Mouse (Mus musculus) cerebellum, postnatal 10 days (tissue): ENCODE measurements around the gene Bcam.
"Not testable (repeated sequence)": the region's sequence is repeated elsewhere in the genome, so short reads cannot be mapped to it uniquely, and the experiment has no call there.

ENCODE experiments used
- DNase-seq, 2 experiments: peaks; one replicate each; pipeline ENCODE4 v3.0.0; 2021; ENCODE audit warnings: mixed read lengths in 2 of 2

Bcam gene

DNA sequence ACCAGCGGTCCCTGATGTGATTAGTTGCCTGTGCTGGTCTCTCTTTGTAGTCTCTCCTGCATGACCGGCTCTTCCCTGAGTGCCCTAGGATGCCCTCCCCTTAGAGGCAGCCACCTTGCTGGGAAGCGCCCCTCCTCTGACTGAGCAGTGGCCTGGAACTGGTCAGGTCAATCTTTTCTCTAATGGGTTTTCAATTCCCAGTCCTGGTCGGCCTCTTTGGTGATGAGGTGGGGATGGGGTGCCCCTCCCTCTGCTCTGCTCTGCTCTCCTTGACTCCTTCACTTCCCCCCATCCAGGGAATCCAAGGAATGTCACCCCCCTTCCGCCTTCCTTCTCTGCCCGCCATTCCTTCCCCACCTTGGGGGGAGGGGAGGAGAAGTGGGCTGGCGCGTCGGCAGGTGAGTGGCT lies at the start of gene Bcam:
TSS of gene Bcam (minus strand) at position 33 of the 408 bp plus-strand sequence.
- no peak for DNase-seq

DNA sequence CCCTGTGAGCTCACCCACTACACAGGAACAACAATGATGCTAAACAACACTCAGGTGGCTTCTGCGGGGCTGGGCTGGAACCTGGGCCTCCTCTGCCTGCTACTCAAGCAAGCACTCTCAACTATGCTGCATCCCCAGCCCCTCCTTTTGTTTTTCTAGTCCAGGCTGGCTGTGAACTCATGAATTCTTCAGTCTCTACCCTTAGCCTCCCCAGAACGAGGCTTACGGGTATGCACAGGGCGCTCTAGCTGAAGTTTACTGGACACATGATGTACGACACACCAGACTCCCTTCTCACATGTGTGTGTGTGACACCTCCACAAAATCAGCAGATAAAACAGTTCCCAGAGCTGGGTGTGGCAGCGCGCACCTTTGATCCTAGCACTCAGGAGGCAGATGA lies 48.1 kb upstream of the Bcam start:
- no peak for DNase-seq

DNA sequence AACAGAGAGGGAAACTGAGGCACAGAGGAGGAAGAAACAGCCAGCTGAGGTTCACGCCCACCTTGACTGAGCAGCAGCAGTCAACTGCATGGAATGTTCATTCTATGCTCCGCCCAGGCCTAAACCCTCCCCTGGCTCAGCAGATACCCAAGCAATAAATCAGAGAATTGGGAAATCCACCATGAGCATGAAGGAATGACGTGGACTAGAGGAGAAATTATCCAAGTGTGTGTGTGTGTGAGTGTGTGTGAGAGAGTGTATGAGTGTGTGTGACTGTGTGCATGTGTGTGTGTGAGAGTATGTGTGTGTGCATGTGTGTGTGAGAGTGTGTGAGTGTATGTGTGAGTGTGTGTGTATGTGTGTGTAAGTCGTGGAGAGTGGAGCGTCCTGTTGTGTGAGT lies 47.6 kb upstream of the Bcam start:
- DNase-seq: no peak

DNA sequence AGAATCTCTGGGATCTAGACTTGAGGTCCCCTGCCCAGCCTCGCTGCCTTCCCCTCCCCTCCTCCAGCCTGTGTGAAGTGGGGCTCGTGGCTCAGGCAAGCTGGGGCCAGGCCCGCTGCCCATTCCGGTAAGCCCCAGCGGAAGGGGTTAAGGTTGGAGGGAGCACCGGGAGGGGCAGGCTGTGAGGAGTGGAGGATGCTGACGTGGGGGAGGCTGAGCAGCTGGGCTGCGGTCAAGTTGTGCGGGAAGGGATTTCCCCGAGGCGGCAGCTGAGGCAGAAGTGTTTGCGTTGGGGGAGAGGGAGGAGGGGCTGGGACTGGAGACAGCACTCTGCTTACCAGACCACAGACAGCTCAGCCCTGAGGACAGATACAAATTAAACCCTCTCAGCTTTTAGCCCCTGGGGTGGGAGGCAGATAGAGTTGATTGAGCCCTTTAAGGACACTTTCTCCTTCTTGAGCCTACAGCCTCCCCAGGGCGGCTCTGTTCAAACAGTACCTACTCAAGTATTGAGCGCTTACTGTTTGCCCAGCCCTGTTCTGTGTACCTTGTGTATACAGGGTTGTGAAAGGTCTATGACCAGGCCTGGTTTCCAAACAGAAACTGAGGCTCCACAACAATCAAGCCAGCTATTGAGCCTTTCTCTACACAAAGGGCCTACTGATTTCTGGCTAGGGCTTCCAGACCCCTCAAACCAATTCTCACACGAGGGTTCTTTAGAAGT lies 46.7 kb upstream of the Bcam start:
- DNase-seq: no peak

DNA sequence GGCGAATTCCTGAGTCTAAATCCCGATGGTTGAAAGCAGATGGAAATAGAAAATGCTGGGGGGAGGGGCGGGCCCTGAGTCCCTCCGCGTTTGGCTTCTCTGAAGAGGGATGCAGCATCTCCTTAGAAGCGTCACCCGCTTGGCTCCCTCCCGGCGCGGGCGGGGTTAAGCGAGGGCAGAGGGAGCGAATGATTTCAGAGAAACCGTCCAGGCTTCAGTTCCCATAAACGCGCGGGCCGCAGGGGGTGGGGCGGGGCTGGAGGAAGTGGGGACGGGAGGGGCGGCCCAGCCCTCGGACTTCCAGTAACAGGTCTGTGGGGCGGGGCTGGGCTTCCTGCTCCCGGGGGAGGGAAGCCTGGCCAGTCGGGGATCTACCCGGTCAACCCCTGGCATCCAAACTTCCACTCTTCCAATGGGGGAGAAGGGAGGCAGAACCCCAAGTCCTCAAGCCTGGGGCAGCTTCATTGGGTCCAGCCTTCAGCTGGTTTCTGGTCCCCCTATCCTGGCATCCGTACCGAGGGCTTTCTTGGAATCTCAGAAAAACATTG lies 45.5 kb upstream of the Bcam start:
- peak; percentile 69 to 76 for DNase-seq

DNA sequence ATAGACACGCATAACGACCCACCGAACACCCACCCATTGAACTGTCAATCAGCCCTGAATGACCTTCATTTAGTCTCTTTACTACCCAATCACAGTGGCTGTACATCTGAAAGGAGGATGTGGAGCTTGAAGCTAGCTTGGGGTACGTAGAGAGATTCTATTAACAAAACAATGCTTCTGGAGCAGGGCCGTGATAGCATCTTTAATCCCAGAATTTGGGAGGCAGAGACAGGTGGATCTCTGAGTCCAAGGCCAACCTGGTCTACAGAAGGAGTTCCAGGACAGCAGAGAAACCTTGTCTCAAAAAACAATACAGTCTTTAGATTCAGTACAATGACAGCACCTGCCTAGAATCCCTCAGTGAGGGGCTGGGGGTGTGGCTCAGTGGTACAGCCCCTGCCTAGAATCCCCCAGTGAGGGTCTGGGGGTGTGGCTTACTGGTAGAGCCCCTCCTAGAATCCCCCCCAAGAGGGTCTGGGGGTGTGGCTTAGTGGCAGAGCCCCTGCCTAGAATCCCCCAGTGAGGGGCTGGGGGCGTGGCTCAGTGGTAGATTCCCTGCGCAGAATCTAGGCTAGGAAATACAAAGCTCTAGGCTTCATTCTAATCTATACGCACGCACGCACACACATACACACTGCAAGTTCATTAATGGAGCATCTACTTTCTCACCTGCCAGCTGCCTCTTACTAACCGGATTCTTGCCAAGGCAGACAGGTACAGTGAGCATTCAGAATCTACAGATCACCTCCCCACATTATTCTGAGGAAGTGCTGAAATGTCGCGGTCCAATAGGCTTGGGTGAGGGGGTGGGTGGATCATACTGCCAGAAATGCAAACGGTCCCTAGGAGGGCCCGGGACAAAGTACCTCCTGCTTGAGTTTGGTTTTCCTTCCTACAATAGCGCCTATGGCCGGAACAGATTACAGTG lies 44.7 kb upstream of the Bcam start:
- DNase-seq: no peak

DNA sequence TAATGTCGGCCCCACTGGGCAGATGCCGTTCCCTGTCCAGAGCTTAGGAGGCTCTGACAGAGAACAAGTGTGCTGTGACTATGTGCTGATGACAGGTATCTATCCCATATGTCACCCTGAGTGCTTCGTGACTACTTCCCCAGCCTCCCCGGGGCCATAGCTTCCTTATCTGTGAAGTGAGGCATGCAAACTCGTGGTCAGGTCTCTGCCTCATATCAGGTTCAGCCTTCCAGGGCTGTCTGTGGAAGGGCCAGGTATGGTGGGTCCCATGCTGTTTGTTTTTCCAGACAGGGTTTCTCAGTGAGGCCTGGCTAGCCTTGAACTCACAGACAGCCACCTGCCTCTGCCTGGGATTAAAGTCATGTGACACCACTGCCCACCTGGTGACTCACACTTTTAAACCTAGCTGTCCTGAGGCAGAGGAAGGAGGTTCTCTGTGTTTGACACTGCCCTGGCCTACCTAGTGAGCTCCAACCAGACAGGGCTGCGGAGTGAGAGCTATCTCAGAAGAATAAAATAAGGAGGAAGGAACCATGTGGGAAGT lies 42.8 kb upstream of the Bcam start:
- DNase-seq: no peak

DNA sequence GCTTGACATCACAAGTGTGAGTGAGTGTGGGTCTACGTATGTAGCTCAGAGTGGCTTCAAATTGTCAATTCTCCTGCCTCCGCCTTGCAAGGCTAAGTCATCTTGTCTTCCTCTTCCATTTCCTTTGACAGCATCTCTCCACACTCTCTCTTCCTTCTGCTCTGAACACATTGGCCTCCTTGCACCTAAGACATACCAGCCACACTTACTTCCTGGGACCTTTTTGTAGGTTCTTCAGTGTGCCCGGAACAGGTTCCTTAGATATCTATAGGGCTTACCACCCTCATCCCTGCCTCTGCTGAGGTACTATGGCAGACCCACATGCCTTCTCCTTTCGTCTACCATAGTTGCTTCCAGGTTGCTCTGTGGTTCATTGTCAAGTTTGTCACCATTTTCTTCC lies 42.3 kb upstream of the Bcam start:
- DNase-seq: no peak

DNA sequence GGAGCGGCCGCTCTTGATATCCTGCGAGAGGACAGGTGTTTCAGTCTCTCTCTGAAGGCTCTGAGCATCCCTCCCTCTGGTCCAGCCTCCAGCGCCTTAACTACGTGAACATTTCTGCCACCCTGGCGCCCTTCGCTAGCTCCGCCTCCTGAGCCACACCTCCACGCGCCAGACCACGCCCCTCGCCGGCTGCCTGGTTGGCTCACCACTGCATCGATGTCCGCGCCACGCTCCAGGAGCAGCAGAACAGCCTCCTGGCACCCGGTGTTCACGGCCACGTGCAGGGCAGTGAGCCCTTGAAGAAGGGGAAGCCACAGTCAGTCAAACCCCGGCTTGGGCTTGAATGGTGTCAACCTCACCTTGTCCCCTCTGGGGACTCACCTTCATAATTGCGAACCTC lies 40.3 kb upstream of the Bcam start:
- DNase-seq: peak; percentile 75 to 80

DNA sequence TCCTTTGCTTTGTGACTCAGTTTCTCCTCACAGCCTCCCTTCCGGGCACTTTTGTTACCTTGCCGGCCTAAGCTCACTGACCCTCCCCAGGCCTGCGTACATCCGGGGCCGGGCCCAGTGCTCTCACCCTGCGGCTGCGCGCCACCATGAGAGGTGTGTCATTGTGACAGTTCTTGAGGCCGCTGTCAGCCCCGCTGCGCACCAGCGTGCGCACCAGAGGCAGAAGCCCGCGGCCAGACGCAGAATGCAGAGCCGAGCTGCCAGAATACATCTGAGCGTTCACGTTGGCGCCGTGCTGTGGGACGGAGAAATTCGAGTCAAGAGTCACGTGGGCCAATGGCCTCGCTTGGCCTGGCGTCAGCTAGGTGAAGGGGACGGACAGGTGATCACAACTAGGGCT lies 38.6 kb upstream of the Bcam start:
- peak; percentile 26 to 30 for DNase-seq

DNA sequence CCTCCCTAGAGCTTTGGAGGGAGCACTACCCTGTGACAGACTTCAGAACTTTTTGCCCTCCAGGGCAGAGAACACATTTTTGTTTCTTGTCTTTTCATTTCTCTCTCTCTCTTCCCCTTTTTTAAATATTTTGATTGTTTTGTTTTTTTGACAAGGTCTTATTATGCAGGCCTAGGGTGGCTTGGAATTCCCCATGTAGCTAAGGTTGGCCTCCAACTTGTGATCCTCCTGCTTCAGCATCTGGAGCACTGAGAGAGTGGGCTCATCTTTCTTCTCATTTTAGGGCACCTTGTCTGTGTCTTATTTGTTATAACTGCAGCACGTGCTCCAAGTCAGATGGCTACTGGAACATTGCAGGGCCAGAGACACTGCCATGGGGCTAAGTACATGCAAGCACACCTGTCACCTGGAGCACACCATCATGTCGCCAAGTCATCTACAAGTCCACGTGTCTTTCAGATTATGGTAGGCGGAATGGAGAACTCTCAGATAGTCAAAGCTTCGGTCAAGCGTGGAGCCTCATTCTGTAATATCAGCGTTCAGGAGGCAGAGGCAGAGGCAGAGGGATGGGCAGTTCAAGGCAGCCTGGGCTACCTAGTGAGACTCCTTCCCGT lies 35.6 kb upstream of the Bcam start:
- no peak for DNase-seq

DNA sequence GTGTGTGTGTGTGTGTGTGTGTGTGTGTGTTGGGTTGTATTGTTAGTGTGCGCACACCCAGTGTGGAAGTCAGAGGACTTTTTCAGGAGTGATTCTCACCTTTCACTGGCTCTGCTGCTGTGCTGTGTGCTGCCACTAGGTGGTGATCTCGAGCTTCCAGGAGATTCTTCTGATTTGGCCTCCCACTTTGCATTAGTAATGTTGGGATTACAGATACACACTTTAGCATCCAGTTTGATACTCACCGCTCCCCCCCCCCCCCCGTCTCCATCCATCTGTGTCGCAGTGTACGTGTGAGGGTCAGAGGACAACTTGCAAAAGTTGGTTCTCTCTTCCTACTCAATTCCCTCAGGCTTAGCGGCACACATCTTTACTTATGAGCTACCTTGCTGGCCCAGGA lies 32.2 kb upstream of the Bcam start:
- DNase-seq: peak; percentile 80 to 85

DNA sequence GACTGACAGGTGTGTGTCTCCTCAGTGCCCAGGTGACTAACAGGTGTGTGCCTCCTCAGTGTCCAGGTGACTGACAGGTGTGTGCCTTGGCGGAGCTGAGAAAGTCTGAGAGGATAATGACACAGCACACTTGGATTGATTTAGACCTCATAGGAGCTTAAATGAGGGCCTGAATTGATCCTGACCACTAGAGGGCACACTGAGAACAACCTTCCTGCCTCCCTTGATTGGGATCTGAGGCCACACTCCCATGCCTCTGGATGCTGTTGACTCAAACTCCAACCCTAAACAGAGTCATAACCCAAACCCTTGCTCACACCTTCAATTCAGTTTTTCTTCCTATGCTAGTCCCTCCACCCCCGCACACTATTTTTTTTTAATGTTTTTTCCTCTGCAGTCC lies 29.9 kb upstream of the Bcam start:
- peak; percentile 53 to 54 for DNase-seq

DNA sequence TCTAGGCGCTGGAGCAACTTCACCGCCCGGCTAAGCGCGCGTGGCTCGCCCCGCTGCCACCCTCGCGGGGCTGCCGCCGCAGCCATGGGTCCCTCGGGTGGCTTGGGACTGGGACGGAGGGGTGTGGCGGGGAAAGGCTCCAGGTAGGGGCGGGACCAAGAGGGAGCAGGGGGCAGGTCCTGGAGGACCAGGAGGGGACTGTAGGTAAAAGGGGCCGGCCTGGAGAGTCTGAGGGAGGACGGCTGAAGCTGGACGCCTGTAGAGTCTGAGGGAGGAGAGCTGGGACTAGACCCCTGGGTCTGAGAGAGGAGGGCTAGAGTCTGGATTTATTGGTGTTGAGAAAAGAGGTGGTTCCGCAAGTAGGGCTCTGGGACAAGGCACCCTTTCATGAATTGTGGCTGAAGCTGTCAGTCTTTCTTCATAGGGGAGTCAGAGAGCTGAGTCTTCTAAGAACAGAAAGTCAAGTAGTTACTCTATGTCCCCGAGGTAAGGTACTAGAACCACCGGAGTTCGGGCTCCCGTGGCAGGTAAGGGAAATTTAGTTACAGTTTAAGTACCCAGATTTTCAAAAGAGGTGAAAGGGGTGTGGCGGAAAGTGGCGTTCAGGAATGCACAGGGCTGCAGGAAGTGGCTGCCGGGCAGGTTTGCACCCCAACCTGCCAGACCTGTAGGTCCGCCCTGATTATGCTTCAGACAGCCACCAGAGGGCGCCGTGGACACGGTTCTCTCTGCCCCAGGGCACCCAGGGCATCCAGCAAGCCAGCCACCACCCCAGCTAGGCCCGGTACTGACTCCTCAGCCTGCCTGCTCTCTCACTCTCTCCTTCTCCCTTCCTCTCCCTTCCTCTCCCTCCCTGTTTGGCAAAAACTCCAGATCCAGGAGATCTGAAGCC lies 26.1 kb upstream of the Bcam start, which contains the start of gene Cblc:
TSS of gene Cblc (minus strand) at position 113 of the 892 bp plus-strand sequence.
- DNase-seq: peak; percentile 77 to 78

DNA sequence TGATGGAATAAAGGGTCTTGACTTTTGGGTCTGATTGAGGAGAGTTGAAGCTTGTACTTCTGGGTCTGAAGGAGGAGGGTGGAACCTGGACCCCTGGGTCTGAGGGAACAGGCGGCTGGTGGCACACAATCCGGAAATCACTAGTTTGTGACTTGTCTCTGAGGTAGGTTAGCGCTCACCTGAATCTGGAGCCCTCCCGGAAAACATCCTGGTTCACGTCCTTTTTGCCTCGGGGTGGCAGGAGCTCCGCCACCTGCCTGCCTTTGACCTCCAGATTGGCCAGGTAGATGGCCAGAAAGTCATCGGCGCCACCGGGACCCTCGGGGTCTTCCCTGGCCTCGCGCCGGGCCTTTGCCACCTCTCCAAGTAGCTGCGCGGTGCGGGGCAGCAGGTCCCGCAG lies 25.4 kb upstream of the Bcam start:
- no peak for DNase-seq

DNA sequence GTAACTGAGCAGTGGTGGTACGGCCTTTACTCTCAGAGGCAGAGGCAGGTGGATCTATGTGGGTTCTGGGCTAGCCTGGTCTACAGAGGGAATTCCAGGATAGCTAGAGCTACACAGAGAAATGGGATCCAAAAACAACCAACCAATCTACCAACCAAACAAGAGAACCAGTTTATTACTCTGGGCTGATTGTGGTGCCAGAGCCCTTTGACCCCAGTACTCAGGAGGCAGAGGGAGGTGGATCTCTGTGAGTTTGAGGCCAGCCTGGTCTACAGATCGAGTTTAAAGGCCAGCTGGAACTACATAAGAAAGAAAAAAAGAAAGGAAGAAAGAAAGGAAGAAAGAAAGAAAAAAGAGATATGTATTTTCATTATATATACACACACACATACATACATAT lies 24.4 kb upstream of the Bcam start:
- DNase-seq: no peak

DNA sequence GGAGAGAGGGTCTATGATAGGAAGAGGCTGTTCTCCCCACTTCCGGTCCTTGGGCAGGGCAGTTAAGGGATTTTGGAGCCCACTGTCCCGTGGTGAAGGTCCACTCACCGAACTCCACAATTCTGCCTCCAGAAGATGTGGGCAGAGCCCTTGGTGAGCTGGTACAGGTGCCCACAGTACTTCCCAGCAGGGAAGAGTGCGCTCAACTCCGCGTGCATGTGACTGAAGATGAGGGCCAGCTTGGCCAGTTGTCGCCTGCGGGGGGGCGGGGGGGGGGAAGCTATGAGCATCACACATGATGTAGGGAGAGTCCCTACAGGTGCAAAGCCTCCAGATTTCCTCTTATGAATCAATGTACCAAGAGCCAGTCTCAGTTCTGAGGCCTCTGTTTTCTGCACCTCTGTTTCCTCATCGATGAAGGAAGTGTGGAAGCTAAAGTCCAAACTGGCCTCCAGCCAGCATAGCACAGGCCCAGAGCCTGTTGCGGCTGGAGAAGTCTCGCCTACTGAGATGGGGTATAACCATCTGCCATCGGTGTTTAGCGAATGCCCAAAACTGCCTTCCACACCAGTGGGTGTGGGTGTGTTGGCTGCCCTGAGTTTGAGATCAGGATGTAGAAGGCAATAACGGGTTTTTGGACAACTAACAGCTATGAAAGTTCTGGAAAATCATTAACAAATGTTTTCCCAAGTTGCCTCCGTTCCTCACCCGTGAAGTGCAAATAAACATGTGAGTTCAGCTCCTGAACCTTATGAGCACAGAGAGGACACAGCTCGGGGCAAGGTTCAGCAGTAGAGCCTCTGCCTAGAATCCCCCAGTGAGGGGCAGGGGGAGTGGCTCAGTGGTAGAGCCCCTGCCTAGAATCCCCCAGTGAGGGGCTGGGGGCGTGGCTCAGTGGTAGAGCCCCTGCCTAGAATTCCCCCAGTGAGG lies 22.1 kb upstream of the Bcam start:
- DNase-seq: no peak

DNA sequence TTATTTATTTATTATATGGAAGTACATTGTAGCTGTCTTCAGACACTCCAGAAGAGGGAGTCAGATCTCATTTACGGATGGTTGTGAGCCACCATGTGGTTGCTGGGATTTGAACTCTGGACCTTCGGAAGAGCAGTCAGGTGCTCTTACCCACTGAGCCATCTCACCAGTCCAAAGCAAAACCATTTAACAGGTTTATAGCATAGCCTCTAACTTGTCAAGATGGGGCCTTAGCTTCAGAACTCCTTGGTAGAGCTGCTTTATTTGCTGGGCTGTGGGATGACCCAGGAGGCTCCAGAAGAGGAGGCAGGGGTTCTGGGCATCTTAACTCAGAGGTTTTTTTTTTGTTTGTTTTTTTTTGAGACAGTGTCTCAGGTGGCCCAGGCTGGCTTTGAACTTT lies 20.7 kb upstream of the Bcam start:
- DNase-seq: not testable (repeated sequence)

DNA sequence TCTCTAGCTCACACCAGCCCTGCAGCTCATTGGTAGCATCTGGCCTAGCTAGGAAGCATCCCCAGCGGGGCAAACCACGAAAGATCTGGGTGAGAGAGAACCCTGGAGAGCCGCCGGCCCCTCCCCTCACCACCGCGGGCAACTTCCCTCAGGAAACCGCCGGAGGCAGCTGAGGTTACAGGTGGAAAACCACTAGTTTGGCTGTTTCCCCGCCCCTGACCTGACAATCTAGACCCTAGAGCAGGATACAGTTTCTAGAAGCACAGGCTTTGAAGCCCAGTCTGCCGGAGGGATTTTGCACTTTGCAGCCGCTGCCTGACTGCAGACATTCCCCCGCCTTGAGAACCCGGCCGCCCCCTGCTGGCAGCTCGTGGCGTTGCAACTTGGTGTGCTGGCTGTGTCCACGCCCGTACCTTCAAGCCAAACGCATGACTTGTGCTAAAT lies 19.1 kb upstream of the Bcam start:
- DNase-seq: peak; percentile 96 to 98

DNA sequence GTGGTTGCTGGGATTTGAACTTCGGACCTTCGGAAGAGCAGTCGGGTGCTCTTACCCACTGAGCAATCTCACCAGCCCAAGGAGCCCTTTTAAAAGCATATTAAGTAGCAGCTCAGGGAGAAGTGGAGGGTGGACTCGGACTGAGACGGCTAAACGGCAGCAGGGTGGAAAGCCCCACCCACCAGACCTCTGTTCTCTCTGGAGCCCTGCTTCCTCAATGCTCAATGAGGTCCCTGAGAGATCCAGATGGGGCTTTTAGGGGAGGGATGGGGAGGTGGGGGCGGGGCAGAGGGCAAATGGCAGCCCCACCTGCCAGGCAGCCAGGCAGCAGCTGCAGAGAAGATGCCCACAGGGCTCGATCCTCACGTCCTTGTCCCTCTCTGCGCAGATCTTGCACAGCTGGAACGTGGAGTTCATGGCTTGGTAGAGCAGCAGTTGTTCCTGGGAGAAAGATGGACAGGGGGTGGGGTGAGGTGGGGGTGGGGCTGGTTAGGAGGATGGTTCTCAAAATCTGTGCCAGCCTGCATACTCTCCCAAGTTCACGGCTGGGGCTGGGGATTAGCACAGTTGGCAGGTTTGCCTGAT lies 15.2 kb upstream of the Bcam start:
- DNase-seq: no peak
